Mouse (Mus musculus) hindbrain, postnatal 0 days (tissue): ENCODE results near the gene Hgd. TPM values are rescaled to one million over a fixed set of nuclear protein-coding genes. Genes with fewer than 3 reads are reported as not detected.

Experiments used
- ATAC-seq: fragments of 200-750 bp; cut with Nextera tagmentation; 2 replicates; pipeline ENCODE4 v1.8.0; 2017; ENCODE audit warnings: mild to moderate bottlenecking, moderate TSS enrichment, moderate library complexity
- DNase-seq: peaks from one replicate; pipeline ENCODE4 v3.0.0-alpha.2; 2015; ENCODE audit warnings: low spot score
- H3K27ac ChIP-seq: fragments of 300-500 bp; sonication (generic); 2 replicates; pipeline ENCODE4 v1.5.1; 2014; ENCODE audit warnings: mild to moderate bottlenecking
- H3K27me3 ChIP-seq: fragments of 300-500 bp; sonication (generic); 2 replicates; pipeline ENCODE4 v1.6.1; 2014; ENCODE audit warnings: low read length, mixed read lengths; ENCODE audit not compliant: insufficient read depth
- H3K36me3 ChIP-seq: fragments of 300-500 bp; sonication (generic); 2 replicates; pipeline ENCODE4 v1.6.1; 2014; ENCODE audit warnings: low read length, mixed read lengths; ENCODE audit not compliant: insufficient read depth
- H3K4me1 ChIP-seq: fragments of 300-500 bp; sonication (generic); 2 replicates; pipeline ENCODE4 v1.6.1; 2014; ENCODE audit warnings: antibody characterized with exemption, low read length, mixed read lengths; ENCODE audit not compliant: insufficient read depth
- H3K4me2 ChIP-seq: fragments of 300-500 bp; sonication (generic); 2 replicates; pipeline ENCODE4 v1.6.1; 2014; ENCODE audit warnings: low read depth, mild to moderate bottlenecking, low read length, moderate library complexity, mixed read lengths
- H3K4me3 ChIP-seq: fragments of 300-500 bp; sonication (generic); 2 replicates; pipeline ENCODE4 v1.5.1; 2014; ENCODE audit warnings: low read length
- H3K9ac ChIP-seq: fragments of 300-500 bp; sonication (generic); replicated peaks from 2 replicates; pipeline ENCODE4 v1.6.1; 2014; ENCODE audit warnings: mild to moderate bottlenecking, low read length, moderate library complexity, mixed read lengths
- H3K9me3 ChIP-seq: fragments of 300-500 bp; sonication (generic); 2 replicates; pipeline ENCODE4 v1.6.1; 2016; ENCODE audit warnings: low read length, mixed read lengths
- CTCF ChIP-seq: IDR thresholded peaks from 2 replicates; pipeline ENCODE4 v1.5.1; 2016; ENCODE audit warnings: antibody characterized with exemption, control low read depth, low read depth
- WGBS: fragments of 180-500 bp; shearing (Covaris S2); extraction: QIAGEN DNeasy Blood & Tissue Kit; methylation state at CpG from one replicate; pipeline ENCODE4 v1.1.7; 2014; 5-methylcytosine and 5-hydroxymethylcytosine counted together
- polyA plus RNA-seq: library from polyadenylated mRNA; unstranded; fragments of >200 nt; fragmentation: Nextera tagmentation; extraction: Ambion mirVana; gene quantifications from 2 replicates; pipeline ENCODE4 v1.2.1, GENCODE M21; 2015
- total RNA-seq: library from RNA; depleted of rRNA; stranded (reverse); fragments of >200 nt; gene quantifications from 2 replicates; pipeline ENCODE4 v1.2.3, GENCODE M21; 2014

The Hgd gene
- total and polyA plus RNA-seq, 2 experiments from 2014 or later, result 0.26 TPM; not detected in 1

- H3K4me2 ChIP-seq, result peak overlapping the region; percentile 70; the same call in 1 of the 2 replicates
- TF ChIP-seq CTCF, result no peak
- WGBS, result 85% methylated on average over 6 of the region's 6 CpGs
- H3K4me3 ChIP-seq, result no peak overlapping the region
- no peaks in the 10 kb centered on the region for H3K36me3 ChIP-seq
- H3K4me1 ChIP-seq, result peaks cover 8% of the 10 kb centered on the region; the same call in 1 of the 2 replicates
- H3K9ac ChIP-seq, result no peak overlapping the region
- H3K27me3 ChIP-seq, result no peaks in the 10 kb centered on the region
- H3K9me3 ChIP-seq, result no peaks in the 10 kb centered on the region
- no peak for DNase-seq
- no peak for ATAC-seq
- no peak overlapping the region for H3K27ac ChIP-seq
Measured at GRCm38 (mm10) chr16:37540776-37541175, 39.2 kb upstream of the Hgd start.

- no peak for TF ChIP-seq CTCF
- 60% methylated on average over 5 of the region's 5 CpGs for WGBS
- no peaks in the 10 kb centered on the region for H3K9me3 ChIP-seq
- ATAC-seq (no peak), DNase-seq (no peak)
- H3K27me3 ChIP-seq, result no peaks in the 10 kb centered on the region
- H3K27ac ChIP-seq, result no peak overlapping the region
- no peaks in the 10 kb centered on the region for H3K36me3 ChIP-seq
- H3K4me1 ChIP-seq, result no peaks in the 10 kb centered on the region
- no peak overlapping the region for H3K4me3 ChIP-seq
- H3K9ac ChIP-seq, result no peak overlapping the region
- H3K4me2 ChIP-seq, result no peak overlapping the region
Measured at GRCm38 (mm10) chr16:37546312-37546711, 33.6 kb upstream of the Hgd start.

- no peak for TF ChIP-seq CTCF
- no peak; the same call in 1 of the 2 replicates for ATAC-seq
- no peaks in the 10 kb centered on the region for H3K4me1 ChIP-seq
- H3K4me3 ChIP-seq, result no peak overlapping the region
- H3K27me3 ChIP-seq, result no peaks in the 10 kb centered on the region
- no peaks in the 10 kb centered on the region for H3K9me3 ChIP-seq
- no peak overlapping the region for H3K4me2 ChIP-seq
- no peak for DNase-seq
- H3K27ac ChIP-seq, result no peak overlapping the region
- H3K36me3 ChIP-seq, result no peaks in the 10 kb centered on the region
- WGBS, result 29% methylated on average over 3 of the region's 3 CpGs
- H3K9ac ChIP-seq, result no peak overlapping the region
Measured at GRCm38 (mm10) chr16:37550266-37550665, 29.7 kb upstream of the Hgd start.

- no peak overlapping the region for H3K4me3 ChIP-seq
- no peaks in the 10 kb centered on the region for H3K36me3 ChIP-seq
- no peak overlapping the region for H3K27ac ChIP-seq
- no peaks in the 10 kb centered on the region for H3K9me3 ChIP-seq
- WGBS, result 67% methylated on average over 2 of the region's 2 CpGs
- H3K4me2 ChIP-seq, result no peak overlapping the region
- no peak for DNase-seq
- H3K4me1 ChIP-seq, result no peaks in the 10 kb centered on the region
- H3K9ac ChIP-seq, result no peak overlapping the region
- TF ChIP-seq CTCF, result no peak
- ATAC-seq, result no peak
- no peaks in the 10 kb centered on the region for H3K27me3 ChIP-seq
Measured at GRCm38 (mm10) chr16:37550981-37551380, 29.0 kb upstream of the Hgd start.

- WGBS, result 100% methylated on average over 3 of the region's 3 CpGs
- Histone ChIP-seq H3K4me2 (no peak overlapping the region), H3K4me3 (no peak overlapping the region), H3K4me1 (no peaks in the 10 kb centered on the region), H3K9ac (no peak overlapping the region), H3K27me3 (no peaks in the 10 kb centered on the region), H3K9me3 (no peaks in the 10 kb centered on the region), H3K36me3 (peaks cover 4% of the 10 kb centered on the region; the same call in 1 of the 2 replicates), H3K27ac (no peak overlapping the region)
- TF ChIP-seq CTCF, result no peak
- ATAC-seq (no peak), DNase-seq (no peak)
Measured at GRCm38 (mm10) chr16:37552824-37553223, 27.1 kb upstream of the Hgd start.

- Histone ChIP-seq H3K4me1 (no peaks in the 10 kb centered on the region), H3K4me3 (no peak overlapping the region), H3K9ac (no peak overlapping the region), H3K36me3 (peaks cover 4% of the 10 kb centered on the region; the same call in 1 of the 2 replicates), H3K27ac (no peak overlapping the region), H3K4me2 (no peak overlapping the region), H3K9me3 (no peaks in the 10 kb centered on the region), H3K27me3 (no peaks in the 10 kb centered on the region)
- TF ChIP-seq CTCF, result no peak
- 70% methylated on average over 6 of the region's 6 CpGs for WGBS
- ATAC-seq, result no peak
- no peak for DNase-seq
Measured at GRCm38 (mm10) chr16:37562414-37562813, 17.5 kb upstream of the Hgd start.

GRCm38 (mm10) chr16:37562961-37563360 lies 17.0 kb upstream of the Hgd start:
- Histone ChIP-seq H3K36me3 (no peaks in the 10 kb centered on the region; the same call in 1 of the 2 replicates), H3K9ac (no peak overlapping the region), H3K27me3 (no peaks in the 10 kb centered on the region), H3K27ac (no peak overlapping the region), H3K4me2 (no peak overlapping the region), H3K4me1 (no peaks in the 10 kb centered on the region), H3K4me3 (no peak overlapping the region), H3K9me3 (no peaks in the 10 kb centered on the region)
- ATAC-seq (no peak), DNase-seq (no peak)
- 82% methylated on average over 5 of the region's 5 CpGs for WGBS
- TF ChIP-seq CTCF, result no peak
